Mouse (Mus musculus): ENCODE results near the gene Pip5k1b. TPM values are rescaled to one million over a fixed set of nuclear protein-coding genes. Genes with fewer than 3 reads are reported as not detected.

Gene Pip5k1b
- polyA plus RNA-seq, 1 experiment from 2014 or later: 22.1 TPM

- no peaks in the 10 kb centered on the region for H3K27me3 ChIP-seq (replicated peaks; ENCODE audit: control insufficient read depth, insufficient read depth, low read length)
- no peak overlapping the region for H3K4me3 ChIP-seq (ENCODE audit: low read length)
- H3K4me2 ChIP-seq (ENCODE audit: low read depth, low read length): no peak overlapping the region
- H3K4me1 ChIP-seq (ENCODE audit: control insufficient read depth, insufficient read depth, low read length): no peaks in the 10 kb centered on the region
- 0 out of 2 replicates have a peak, but pooled peaks cover 2% of the 10 kb centered on the region for H3K9me3 ChIP-seq (ENCODE audit: control insufficient read depth, low read length)
- no peak for ATAC-seq
- WGBS: 99% methylated on average over 2 of the region's 2 CpGs
- H3K27ac ChIP-seq (ENCODE audit: low read length): no peak overlapping the region
- H3K9ac ChIP-seq (ENCODE audit: low read depth, low read length): no peak overlapping the region
- 0 out of 2 replicates have a peak, but pooled peaks cover 3% of the 10 kb centered on the region for H3K36me3 ChIP-seq (ENCODE audit: control insufficient read depth, insufficient read depth, low read length)
These were observed 5.7 kb downstream of the Pip5k1b start for GRCm38 (mm10) chr19:24550016-24550415.

DNA sequence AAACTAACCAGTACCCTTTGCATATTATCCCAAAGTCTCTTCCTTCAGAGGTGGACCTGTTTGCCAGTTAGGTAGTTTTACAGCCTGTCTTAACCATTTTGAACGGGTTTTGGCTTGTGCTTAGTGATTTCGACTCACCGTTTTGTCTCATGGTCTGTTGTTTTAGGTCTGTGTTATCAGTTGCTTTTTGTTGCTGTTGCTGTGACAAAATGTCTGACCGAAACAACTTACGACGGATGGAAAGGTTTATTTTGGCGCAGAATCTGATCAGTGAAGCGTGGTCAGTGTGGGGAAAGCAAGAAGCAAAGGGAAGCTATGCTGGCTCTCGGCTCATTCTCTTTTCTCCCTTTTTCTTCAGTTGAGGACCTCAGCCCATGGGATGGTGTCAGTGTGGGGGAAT is 7.3 kb downstream of the Pip5k1b start:
- no peak overlapping the region for H3K27ac ChIP-seq (ENCODE audit: low read length)
- 0 out of 2 replicates have a peak, but pooled peaks cover 3% of the 10 kb centered on the region for H3K36me3 ChIP-seq (ENCODE audit: control insufficient read depth, insufficient read depth, low read length)
- no peaks in the 10 kb centered on the region for H3K27me3 ChIP-seq (replicated peaks; ENCODE audit: control insufficient read depth, insufficient read depth, low read length)
- H3K9me3 ChIP-seq (ENCODE audit: control insufficient read depth, low read length): 0 out of 2 replicates have a peak, but pooled peaks cover 2% of the 10 kb centered on the region
- ATAC-seq: no peak
- H3K9ac ChIP-seq (ENCODE audit: low read depth, low read length): no peak overlapping the region
- no peak overlapping the region for H3K4me2 ChIP-seq (ENCODE audit: low read depth, low read length)
- H3K4me3 ChIP-seq (ENCODE audit: low read length): no peak overlapping the region
- WGBS: 95% methylated on average over 9 of the region's 9 CpGs
- H3K4me1 ChIP-seq (ENCODE audit: control insufficient read depth, insufficient read depth, low read length): peaks cover 4% of the 10 kb centered on the region; the same call in 1 of the 2 replicates

DNA sequence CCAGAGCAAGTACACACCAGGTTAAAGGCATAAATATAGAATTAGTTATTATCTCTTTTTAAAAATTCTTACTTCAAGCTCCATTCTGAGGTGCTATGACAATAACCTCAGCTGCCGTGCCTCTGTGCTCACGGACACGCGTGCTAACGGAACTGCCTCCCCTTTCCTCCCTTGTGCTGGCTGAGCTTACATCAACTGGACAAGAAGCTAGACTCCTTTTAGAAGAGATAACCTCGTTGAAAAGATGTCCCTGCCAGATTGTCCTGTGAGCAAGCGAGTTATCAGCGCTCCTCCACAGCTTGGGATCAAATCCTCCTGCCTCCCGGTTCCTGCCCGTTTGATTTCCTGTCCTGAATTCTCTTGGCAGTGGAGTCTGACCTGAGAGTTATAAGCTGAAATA is 9.5 kb downstream of the Pip5k1b start:
- 87% methylated on average over 10 of the region's 10 CpGs for WGBS
- Histone ChIP-seq H3K36me3 (ENCODE audit: control insufficient read depth, insufficient read depth, low read length) (0 out of 2 replicates have a peak, but pooled peaks cover 3% of the 10 kb centered on the region), H3K27ac (ENCODE audit: low read length) (no peak overlapping the region), H3K4me3 (ENCODE audit: low read length) (no peak overlapping the region), H3K4me1 (ENCODE audit: control insufficient read depth, insufficient read depth, low read length) (peaks cover 10% of the 10 kb centered on the region), H3K9me3 (ENCODE audit: control insufficient read depth, low read length) (0 out of 2 replicates have a peak, but pooled peaks cover 2% of the 10 kb centered on the region), H3K27me3 (replicated peaks; ENCODE audit: control insufficient read depth, insufficient read depth, low read length) (no peaks in the 10 kb centered on the region), H3K4me2 (ENCODE audit: low read depth, low read length) (no peak overlapping the region), H3K9ac (ENCODE audit: low read depth, low read length) (no peak overlapping the region)
- ATAC-seq: no peak

DNA sequence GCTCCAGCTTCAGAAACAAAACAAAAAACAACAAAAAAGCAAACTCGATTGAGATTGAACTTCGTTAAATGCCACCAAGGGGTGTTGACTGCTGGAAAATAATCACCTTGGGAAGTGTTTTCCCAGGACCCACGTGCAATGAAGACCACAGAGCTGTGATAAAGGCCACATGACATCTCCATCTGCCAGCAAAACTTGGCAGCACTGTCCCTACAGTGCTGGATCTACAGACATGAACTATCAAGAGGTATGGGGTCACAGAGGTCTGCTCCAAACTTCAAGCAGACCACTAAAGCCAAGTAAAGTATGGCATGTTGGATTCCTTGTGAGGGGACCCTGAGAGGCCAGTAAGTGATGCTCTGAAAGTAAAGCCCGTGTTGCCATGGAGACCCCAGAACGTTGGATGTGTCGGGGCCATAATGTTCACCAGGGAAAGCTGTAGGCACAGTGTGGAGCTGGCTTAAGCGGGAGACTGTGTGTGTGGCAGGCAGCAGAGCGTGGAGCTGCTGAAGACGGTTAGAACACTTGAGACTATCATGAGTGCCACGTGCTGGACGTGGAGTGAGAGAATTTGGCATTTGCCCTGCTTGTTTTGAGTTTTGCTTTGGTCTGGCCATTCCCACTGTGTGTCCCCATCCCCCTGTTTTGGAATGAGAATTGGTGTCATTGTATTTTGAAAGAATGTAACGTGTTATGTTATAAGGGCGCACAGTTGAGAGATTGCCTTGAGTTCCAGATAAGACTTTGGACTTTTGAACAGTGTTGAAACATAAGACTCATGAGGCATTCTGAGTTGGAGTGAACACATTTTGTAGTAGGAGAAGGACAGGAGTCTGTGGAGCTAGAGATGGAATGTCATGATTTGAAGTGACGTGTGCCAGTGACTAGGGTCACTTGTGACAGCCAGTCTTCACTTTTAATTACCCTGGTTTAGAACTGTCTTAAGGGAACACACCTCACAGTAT is 12.0 kb downstream of the Pip5k1b start:
- 77% methylated on average over 14 of the region's 14 CpGs for WGBS
- Histone ChIP-seq H3K9me3 (ENCODE audit: control insufficient read depth, low read length) (0 out of 2 replicates have a peak, but pooled peaks cover 2% of the 10 kb centered on the region), H3K27ac (ENCODE audit: low read length) (peak overlapping the region; percentile 60), H3K4me2 (ENCODE audit: low read depth, low read length) (peak overlapping the region; percentile 28; the same call in 1 of the 2 replicates), H3K4me1 (ENCODE audit: control insufficient read depth, insufficient read depth, low read length) (peaks cover 11% of the 10 kb centered on the region), H3K4me3 (ENCODE audit: low read length) (no peak overlapping the region), H3K9ac (ENCODE audit: low read depth, low read length) (no peak overlapping the region), H3K27me3 (replicated peaks; ENCODE audit: control insufficient read depth, insufficient read depth, low read length) (no peaks in the 10 kb centered on the region), H3K36me3 (ENCODE audit: control insufficient read depth, insufficient read depth, low read length) (0 out of 2 replicates have a peak, but pooled peaks cover 3% of the 10 kb centered on the region)
- peak; percentile 88 for ATAC-seq

GRCm38 (mm10) chr19:24542293-24542675 is 13.4 kb downstream of the Pip5k1b start:
- H3K4me1 ChIP-seq (ENCODE audit: control insufficient read depth, insufficient read depth, low read length): peaks cover 17% of the 10 kb centered on the region
- no peaks in the 10 kb centered on the region for H3K36me3 ChIP-seq (ENCODE audit: control insufficient read depth, insufficient read depth, low read length)
- 95% methylated on average over 7 of the region's 7 CpGs for WGBS
- H3K9me3 ChIP-seq (ENCODE audit: control insufficient read depth, low read length): no peaks in the 10 kb centered on the region
- H3K4me2 ChIP-seq (ENCODE audit: low read depth, low read length): no peak overlapping the region
- no peak for ATAC-seq
- H3K27ac ChIP-seq (ENCODE audit: low read length): no peak overlapping the region
- H3K4me3 ChIP-seq (ENCODE audit: low read length): no peak overlapping the region
- no peak overlapping the region for H3K9ac ChIP-seq (ENCODE audit: low read depth, low read length)
- H3K27me3 ChIP-seq (replicated peaks; ENCODE audit: control insufficient read depth, insufficient read depth, low read length): no peaks in the 10 kb centered on the region

GRCm38 (mm10) chr19:24541669-24542292 is 13.9 kb downstream of the Pip5k1b start:
- 87% methylated on average over 17 of the region's 17 CpGs for WGBS
- Histone ChIP-seq H3K27ac (ENCODE audit: low read length) (no peak overlapping the region), H3K36me3 (ENCODE audit: control insufficient read depth, insufficient read depth, low read length) (no peaks in the 10 kb centered on the region), H3K4me1 (ENCODE audit: control insufficient read depth, insufficient read depth, low read length) (peaks cover 17% of the 10 kb centered on the region), H3K27me3 (replicated peaks; ENCODE audit: control insufficient read depth, insufficient read depth, low read length) (no peaks in the 10 kb centered on the region), H3K9ac (ENCODE audit: low read depth, low read length) (no peak overlapping the region), H3K4me3 (ENCODE audit: low read length) (no peak overlapping the region), H3K9me3 (ENCODE audit: control insufficient read depth, low read length) (no peaks in the 10 kb centered on the region), H3K4me2 (ENCODE audit: low read depth, low read length) (no peak overlapping the region)
- ATAC-seq: no peak

DNA sequence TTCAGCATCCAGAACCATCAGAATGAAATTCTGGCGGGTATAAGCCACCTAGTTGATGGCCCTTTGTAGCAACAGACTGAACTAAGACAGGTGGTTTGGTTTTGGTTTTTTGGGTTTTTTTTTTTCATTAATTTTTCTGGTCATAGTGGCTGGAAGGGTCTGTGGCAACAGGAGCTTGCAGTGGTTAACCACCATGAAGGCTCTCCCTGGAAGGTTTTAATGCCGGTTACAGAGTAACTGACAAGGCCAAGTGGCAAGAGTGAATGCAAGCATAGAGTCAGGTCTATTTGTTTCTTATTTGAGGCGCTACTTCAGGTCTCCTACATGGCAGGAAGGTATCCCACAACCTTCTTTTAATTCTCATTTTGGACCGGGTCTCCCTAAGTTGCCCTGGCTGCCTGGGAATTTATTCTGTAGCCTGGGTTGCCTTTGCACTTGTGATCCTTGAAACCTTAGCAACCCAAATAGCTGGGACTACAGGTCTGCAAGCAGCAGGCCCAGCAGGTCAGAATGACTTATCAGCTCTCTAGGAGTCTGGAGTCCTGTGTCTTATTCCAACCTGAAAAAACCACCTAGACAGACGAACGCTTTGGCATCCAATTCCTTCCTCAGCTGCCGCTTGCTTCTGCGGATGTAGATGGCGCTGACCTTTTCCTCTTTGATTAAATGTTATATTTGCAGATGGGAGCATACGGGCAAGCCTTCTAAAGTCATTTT is 14.6 kb downstream of the Pip5k1b start:
- ATAC-seq: no peak

GRCm38 (mm10) chr19:24539041-24539440 is 16.6 kb downstream of the Pip5k1b start:
- no peaks in the 10 kb centered on the region for H3K36me3 ChIP-seq (ENCODE audit: control insufficient read depth, insufficient read depth, low read length)
- ATAC-seq: peak; percentile 74
- H3K4me1 ChIP-seq (ENCODE audit: control insufficient read depth, insufficient read depth, low read length): peaks cover 17% of the 10 kb centered on the region
- 65% methylated on average over 1 of the region's 1 CpGs for WGBS
- H3K27me3 ChIP-seq (replicated peaks; ENCODE audit: control insufficient read depth, insufficient read depth, low read length): no peaks in the 10 kb centered on the region
- H3K4me3 ChIP-seq (ENCODE audit: low read length): no peak overlapping the region
- H3K9ac ChIP-seq (ENCODE audit: low read depth, low read length): no peak overlapping the region
- no peak overlapping the region for H3K27ac ChIP-seq (ENCODE audit: low read length)
- H3K9me3 ChIP-seq (ENCODE audit: control insufficient read depth, low read length): no peaks in the 10 kb centered on the region
- no peak overlapping the region for H3K4me2 ChIP-seq (ENCODE audit: low read depth, low read length)

More for the DNA sequence above, 14.6 kb downstream of the Pip5k1b start:
- Histone ChIP-seq H3K27ac (ENCODE audit: low read length) (no peak overlapping the region), H3K9me3 (ENCODE audit: control insufficient read depth, low read length) (no peaks in the 10 kb centered on the region), H3K36me3 (ENCODE audit: control insufficient read depth, insufficient read depth, low read length) (no peaks in the 10 kb centered on the region), H3K27me3 (replicated peaks; ENCODE audit: control insufficient read depth, insufficient read depth, low read length) (no peaks in the 10 kb centered on the region), H3K4me1 (ENCODE audit: control insufficient read depth, insufficient read depth, low read length) (peaks cover 17% of the 10 kb centered on the region), H3K4me3 (ENCODE audit: low read length) (no peak overlapping the region), H3K9ac (ENCODE audit: low read depth, low read length) (no peak overlapping the region), H3K4me2 (ENCODE audit: low read depth, low read length) (no peak overlapping the region)
- 83% methylated on average over 10 of the region's 10 CpGs for WGBS

DNA sequence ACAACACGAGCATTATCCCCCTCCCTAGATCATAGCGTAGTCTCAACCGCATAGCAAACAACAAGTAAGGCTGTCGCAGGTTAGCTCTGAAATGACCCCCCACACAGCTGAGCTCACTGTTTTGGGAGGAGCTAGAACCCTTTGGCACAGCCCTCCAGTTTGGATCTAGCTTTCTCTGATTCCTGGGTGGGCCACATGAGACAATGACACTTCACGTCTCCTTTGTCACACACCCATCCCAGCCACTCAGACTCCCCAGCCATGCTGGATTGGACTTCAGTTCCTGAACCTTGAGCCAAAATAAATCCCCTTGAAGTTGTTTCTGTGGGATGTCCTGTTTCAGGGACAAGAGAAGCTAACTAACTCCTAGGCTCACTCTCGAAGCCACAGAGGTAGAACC is 17.5 kb downstream of the Pip5k1b start:
- no peak overlapping the region for H3K4me2 ChIP-seq (ENCODE audit: low read depth, low read length)
- H3K4me3 ChIP-seq (ENCODE audit: low read length): no peak overlapping the region
- no peaks in the 10 kb centered on the region for H3K27me3 ChIP-seq (replicated peaks; ENCODE audit: control insufficient read depth, insufficient read depth, low read length)
- no peak overlapping the region for H3K9ac ChIP-seq (ENCODE audit: low read depth, low read length)
- ATAC-seq: no peak
- H3K27ac ChIP-seq (ENCODE audit: low read length): no peak overlapping the region
- H3K9me3 ChIP-seq (ENCODE audit: control insufficient read depth, low read length): no peaks in the 10 kb centered on the region
- WGBS: 90% methylated on average over 6 of the region's 6 CpGs
- H3K36me3 ChIP-seq (ENCODE audit: control insufficient read depth, insufficient read depth, low read length): no peaks in the 10 kb centered on the region
- H3K4me1 ChIP-seq (ENCODE audit: control insufficient read depth, insufficient read depth, low read length): peaks cover 12% of the 10 kb centered on the region
